Mouse (Mus musculus) kidney, adult 2 months (tissue): ENCODE results near the gene Fam178b.

Experiments
- CTCF ChIP-seq: fragments of 200-500 bp; conservative IDR thresholded peaks from 2 replicates; pipeline ENCODE4 v1.5.1; 2011; ENCODE audit warnings: low read depth, mild to moderate bottlenecking, control low read depth, low read length, moderate library complexity, mixed read lengths; ENCODE audit not compliant: insufficient read depth, insufficient read length
- POLR2A ChIP-seq: fragments of 200-500 bp; IDR thresholded peaks from one replicate; pipeline ENCODE4 v1.6.1; 2011; ENCODE audit warnings: low read depth, low read length, control low read depth

DNA sequence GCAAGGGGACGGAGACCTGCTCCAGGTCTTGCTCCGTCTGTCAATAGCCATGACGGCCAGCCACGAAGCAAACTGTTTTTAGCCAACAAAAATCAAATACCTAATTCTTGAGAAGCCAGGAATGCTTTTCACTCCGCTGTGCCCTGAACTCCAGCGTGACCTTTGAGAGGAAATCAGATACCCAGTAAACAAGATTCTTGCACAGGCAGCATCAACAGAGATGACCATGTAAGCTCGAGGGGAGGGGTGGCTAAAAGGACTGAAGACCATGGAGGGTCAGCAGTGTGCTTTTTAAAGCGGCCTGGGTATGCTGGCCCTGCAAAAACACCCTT lies 146.6 kb downstream of the Fam178b start:
- TF ChIP-seq POLR2A (no peak), CTCF (no peak)
